Mouse (Mus musculus) MEL (cell line): ENCODE results near the gene Emx2. TPM values are rescaled to one million over a fixed set of nuclear protein-coding genes. Genes with fewer than 3 reads are reported as not detected.

ENCODE experiments used
- DNase-seq: peaks from one replicate; pipeline ENCODE4 v3.0.0; 2011; ENCODE audit warnings: low read depth, low spot score
- H3K27ac ChIP-seq: 2 replicates; pipeline ENCODE4 v1.5.1; 2012; ENCODE audit warnings: low read depth, mild to moderate bottlenecking, control low read depth, low read length, moderate library complexity; ENCODE audit not compliant: control insufficient read depth
- H3K27me3 ChIP-seq, 2 experiments: fragments of 150-350 bp in 1 of 2; sonication (generic) in 1 of 2; 2 replicates each; pipeline ENCODE4 v1.6.1; 2012; ENCODE audit warnings: low read length in 2 of 2, mild to moderate bottlenecking in 2 of 2, improper control_type of control experiment in 1 of 2, moderate library complexity in 1 of 2; ENCODE audit not compliant: insufficient read depth in 2 of 2, control insufficient read depth in 1 of 2
- H3K36me3 ChIP-seq, 2 experiments: 2 replicates each; pipeline ENCODE4 v1.6.1; 2012 to 2014; ENCODE audit warnings: low read length in 2 of 2, improper control_type of control experiment in 1 of 2, inconsistent platforms in 1 of 2, mild to moderate bottlenecking in 1 of 2; ENCODE audit not compliant: insufficient read depth in 2 of 2, control insufficient read depth in 1 of 2
- H3K4me1 ChIP-seq, 2 experiments: fragments of 150-350 bp in 1 of 2; sonication (generic) in 1 of 2; 2 replicates each; pipeline ENCODE4 v1.6.1; 2012; ENCODE audit warnings: low read length in 2 of 2, improper control_type of control experiment in 1 of 2, mild to moderate bottlenecking in 1 of 2; ENCODE audit not compliant: insufficient read depth in 2 of 2, control insufficient read depth in 1 of 2
- H3K4me3 ChIP-seq, 2 experiments: fragments of 150-350 bp in 1 of 2; sonication (generic) in 1 of 2; 2 replicates each; pipeline ENCODE4 v1.5.1; 2012; ENCODE audit warnings: low read depth in 2 of 2, low read length in 2 of 2, mild to moderate bottlenecking in 2 of 2, moderate library complexity in 2 of 2, control low read depth in 1 of 2, improper control_type of control experiment in 1 of 2; ENCODE audit not compliant: control insufficient read depth in 1 of 2, insufficient read depth in 1 of 2
- H3K79me2 ChIP-seq: 2 replicates; pipeline ENCODE4 v1.6.1; 2012; ENCODE audit warnings: mild to moderate bottlenecking, low read length, moderate library complexity; ENCODE audit not compliant: control insufficient read depth, poor library complexity, insufficient read depth
- H3K9ac ChIP-seq: 2 replicates; pipeline ENCODE4 v1.6.1; 2012; ENCODE audit warnings: low read depth, mild to moderate bottlenecking, control low read depth, low read length, moderate library complexity; ENCODE audit not compliant: control insufficient read depth, poor library complexity, severe bottlenecking
- H3K9me3 ChIP-seq: fragments of 150-350 bp; sonication (generic); replicated peaks from 2 replicates; pipeline ENCODE4 v1.6.1; 2012; ENCODE audit warnings: mild to moderate bottlenecking, low read length, improper control_type of control experiment, moderate library complexity; ENCODE audit not compliant: insufficient read depth
- CHD1 ChIP-seq: IDR thresholded peaks from 2 replicates; pipeline ENCODE4 v1.6.1; 2012; ENCODE audit warnings: low read depth, mild to moderate bottlenecking, inconsistent platforms, low read length, improper control_type of control experiment
- CTCF ChIP-seq, 3 experiments: IDR thresholded peaks in 2 of 3; conservative IDR thresholded peaks in 1 of 3; 2 replicates each; pipeline ENCODE4 v1.5.1; 2011 to 2012; ENCODE audit warnings: low read length in 3 of 3, low read depth in 2 of 3, mild to moderate bottlenecking in 2 of 3, improper control_type of control experiment in 1 of 3, inconsistent platforms in 1 of 3, mixed read lengths in 1 of 3, moderate library complexity in 1 of 3; ENCODE audit not compliant: control insufficient read depth in 1 of 3, insufficient read depth in 1 of 3, poor library complexity in 1 of 3, severe bottlenecking in 1 of 3
- ETS1 ChIP-seq: IDR thresholded peaks from 2 replicates; pipeline ENCODE4 v1.6.1; 2012; ENCODE audit warnings: low read depth, mild to moderate bottlenecking, inconsistent platforms, low read length, improper control_type of control experiment, moderate library complexity
- GABPA ChIP-seq: IDR thresholded peaks from 2 replicates; pipeline ENCODE4 v1.6.1; 2012; ENCODE audit warnings: low read depth, mild to moderate bottlenecking, inconsistent platforms, low read length, improper control_type of control experiment, moderate library complexity
- GATA1 ChIP-seq: IDR thresholded peaks from 2 replicates; pipeline ENCODE4 v1.6.1; 2011; ENCODE audit warnings: low read depth, low read length, improper control_type of control experiment
- HCFC1 ChIP-seq: IDR thresholded peaks from 2 replicates; pipeline ENCODE4 v1.6.1; 2012; ENCODE audit warnings: low read depth, mild to moderate bottlenecking, inconsistent platforms, low read length, improper control_type of control experiment, moderate library complexity
- MAFK ChIP-seq: IDR thresholded peaks from 2 replicates; pipeline ENCODE4 v1.6.1; 2011; ENCODE audit warnings: low read depth, mild to moderate bottlenecking, low read length, improper control_type of control experiment, borderline replicate concordance
- MAX ChIP-seq: IDR thresholded peaks from 2 replicates; pipeline ENCODE4 v1.6.1; 2011; ENCODE audit warnings: low read length, improper control_type of control experiment
- MAZ ChIP-seq: IDR thresholded peaks from 2 replicates; pipeline ENCODE4 v1.6.1; 2012; ENCODE audit warnings: low read depth, mild to moderate bottlenecking, inconsistent platforms, low read length, improper control_type of control experiment
- MXI1 ChIP-seq: IDR thresholded peaks from 2 replicates; pipeline ENCODE4 v1.6.1; 2011; ENCODE audit warnings: mild to moderate bottlenecking, low read depth, low read length, improper control_type of control experiment
- MYB ChIP-seq: IDR thresholded peaks from 2 replicates; pipeline ENCODE4 v1.6.1; 2011; ENCODE audit warnings: mild to moderate bottlenecking, low read depth, low read length, improper control_type of control experiment
- MYC ChIP-seq: IDR thresholded peaks from 2 replicates; pipeline ENCODE4 v1.6.1; 2011; ENCODE audit warnings: low read depth, mild to moderate bottlenecking, low read length, improper control_type of control experiment, moderate library complexity
- NELFE ChIP-seq: IDR thresholded peaks from 2 replicates; pipeline ENCODE4 v1.6.1; 2011; ENCODE audit warnings: low read depth, low read length, improper control_type of control experiment
- POLR2A ChIP-seq, 2 experiments: IDR thresholded peaks; 2 replicates each; pipeline ENCODE4 v1.6.1; 2011 to 2012; ENCODE audit warnings: low read length in 2 of 2, mild to moderate bottlenecking in 2 of 2, control low read depth in 1 of 2, improper control_type of control experiment in 1 of 2, low read depth in 1 of 2, moderate library complexity in 1 of 2; ENCODE audit not compliant: control insufficient read depth in 1 of 2, insufficient read depth in 1 of 2, poor library complexity in 1 of 2
- POLR2AphosphoS2 ChIP-seq: IDR thresholded peaks from 2 replicates; pipeline ENCODE4 v1.6.1; 2011; ENCODE audit warnings: low read length, improper control_type of control experiment
- RAD21 ChIP-seq: IDR thresholded peaks from 2 replicates; pipeline ENCODE4 v1.6.1; 2011; ENCODE audit warnings: mild to moderate bottlenecking, low read depth, low read length, improper control_type of control experiment
- RCOR1 ChIP-seq: IDR thresholded peaks from 2 replicates; pipeline ENCODE4 v1.6.1; 2012; ENCODE audit warnings: low read depth, mild to moderate bottlenecking, inconsistent platforms, low read length, improper control_type of control experiment
- SMC3 ChIP-seq: IDR thresholded peaks from 2 replicates; pipeline ENCODE4 v1.6.1; 2011; ENCODE audit warnings: low read depth, low read length, improper control_type of control experiment
- TAL1 ChIP-seq: IDR thresholded peaks from 2 replicates; pipeline ENCODE4 v1.6.1; 2012; ENCODE audit warnings: mild to moderate bottlenecking, inconsistent platforms, low read length, moderate library complexity, mixed read lengths
- TBP ChIP-seq: IDR thresholded peaks from 2 replicates; pipeline ENCODE4 v1.8.0; 2011; ENCODE audit warnings: low read depth, low read length, improper control_type of control experiment
- UBTF ChIP-seq: IDR thresholded peaks from 2 replicates; pipeline ENCODE4 v1.6.1; 2012; ENCODE audit warnings: low read depth, mild to moderate bottlenecking, inconsistent platforms, low read length, improper control_type of control experiment, moderate library complexity, borderline replicate concordance; ENCODE audit not compliant: insufficient read depth
- ZC3H11A ChIP-seq: IDR thresholded peaks from 2 replicates; pipeline ENCODE4 v1.6.1; 2012; ENCODE audit warnings: low read depth, mild to moderate bottlenecking, inconsistent platforms, low read length, improper control_type of control experiment
- ZKSCAN1 ChIP-seq: IDR thresholded peaks from 2 replicates; pipeline ENCODE4 v1.6.1; 2012; ENCODE audit warnings: low read depth, mild to moderate bottlenecking, inconsistent platforms, low read length, improper control_type of control experiment, moderate library complexity
- ZMIZ1 ChIP-seq: IDR thresholded peaks from 2 replicates; pipeline ENCODE4 v1.6.1; 2012; ENCODE audit warnings: low read depth, mild to moderate bottlenecking, inconsistent platforms, low read length, improper control_type of control experiment, moderate library complexity
- ZNF384 ChIP-seq: IDR thresholded peaks from 2 replicates; pipeline ENCODE4 v1.6.1; 2012; ENCODE audit warnings: low read depth, mild to moderate bottlenecking, inconsistent platforms, low read length, improper control_type of control experiment
- polyA plus RNA-seq, 2 experiments: library from polyadenylated mRNA; stranded (reverse) in 1 of 2; unstranded in 1 of 2; fragments of >175 nt in 1 of 2; fragments of >200 nt in 1 of 2; gene quantifications; 2 replicates each; pipeline versions ENCODE4 v1.2.1 to v1.2.4; 2012; ENCODE audit warnings: low replicate concordance in 2 of 2, low read depth in 1 of 2; ENCODE audit not compliant: insufficient read length in 2 of 2, insufficient read depth in 1 of 2, missing spikeins in 1 of 2
- total RNA-seq: library from RNA; depleted of rRNA; stranded (reverse); fragments of 300-350 nt; gene quantifications from 2 replicates; pipeline ENCODE4 v1.2.3, GENCODE M21; 2012

Gene Emx2
- total and polyA plus RNA-seq, 3 experiments: 0.08 TPM; not detected in 2

DNA sequence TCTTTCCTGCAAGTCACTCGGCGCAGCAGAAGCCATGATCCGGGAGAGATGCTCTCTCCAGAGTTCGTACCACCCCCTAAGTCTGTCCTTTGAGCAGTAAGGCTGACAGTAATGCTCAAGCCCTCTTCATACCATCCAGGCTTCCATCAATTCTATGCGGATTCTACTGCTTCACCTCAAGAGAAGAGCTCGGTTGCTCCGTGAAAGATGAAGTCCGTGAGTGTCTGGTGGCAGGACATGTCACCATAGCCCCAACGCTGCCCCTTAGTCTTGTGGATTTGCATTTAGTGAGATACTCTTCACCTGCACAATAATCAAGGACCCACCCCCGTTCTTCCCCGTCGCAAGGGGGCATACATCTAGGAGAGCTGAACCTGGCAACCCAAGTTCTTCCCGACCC lies 4.6 kb upstream of the Emx2 start:
- Histone ChIP-seq H3K36me3 (no peaks in the 10 kb centered on the region), H3K4me3 (no peak overlapping the region)
- no peak for TF ChIP-seq POLR2AphosphoS2
- no peak for TF ChIP-seq HCFC1
- no peak for TF ChIP-seq NELFE
- no peak for TF ChIP-seq MXI1

DNA sequence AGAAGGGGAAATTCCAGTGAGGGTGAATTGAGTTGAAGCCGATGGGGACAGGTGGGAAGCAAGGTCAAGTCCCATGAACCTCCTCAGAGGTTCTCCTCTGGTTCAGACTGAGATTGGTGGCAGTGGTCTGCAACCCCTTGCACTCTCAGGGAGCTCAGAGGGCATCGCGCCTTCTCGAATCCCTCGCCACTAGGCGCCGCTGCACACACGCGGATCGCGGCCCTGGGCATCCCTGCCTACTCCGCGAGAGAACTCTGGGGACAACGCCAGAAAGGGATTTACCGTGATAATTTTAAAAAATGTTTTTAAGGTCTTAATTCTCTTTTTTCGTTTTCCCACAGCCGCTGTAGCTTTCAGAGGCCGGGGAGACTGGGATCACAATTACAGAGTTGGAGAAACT lies 4.0 kb upstream of the Emx2 start:
- TF ChIP-seq RCOR1 (no peak), MYC (no peak), CHD1 (no peak), CTCF (IDR thresholded peaks at IDR 0.05 in 2 of 3, conservative IDR thresholded peaks at IDR 0.05 in 1 of 3; ENCODE audit: control insufficient read depth in 1 of 3, insufficient read depth in 1 of 3, low read depth in 2 of 3, low read length in 3 of 3, poor library complexity in 1 of 3, severe bottlenecking in 1 of 3) (peak in 1 of 3 experiments; percentile 35; a peak in 2 of 6 replicates), MYB (no peak), RAD21 (peak; percentile 3), MAX (no peak), TAL1 (no peak), POLR2AphosphoS2 (no peak), ETS1 (no peak), GABPA (no peak), MAZ (no peak)
- TF ChIP-seq, all 39 proteins: peak for 2
- H3K9ac ChIP-seq: no peak overlapping the region
- no peak overlapping the region for H3K4me3 ChIP-seq
- H3K27me3 ChIP-seq: peaks cover 0 to 1% of the 10 kb centered on the region in 2 experiments; a peak in 1 of 4 replicates
- DNase-seq: no peak
- H3K4me1 ChIP-seq: no peaks in the 10 kb centered on the region
- no peaks in the 10 kb centered on the region for H3K9me3 ChIP-seq
- H3K36me3 ChIP-seq: no peaks in the 10 kb centered on the region
- no peak overlapping the region for H3K27ac ChIP-seq
- no peaks in the 10 kb centered on the region for H3K79me2 ChIP-seq

More for the DNA sequence above, 4.6 kb upstream of the Emx2 start:
- no peak overlapping the region for H3K27ac ChIP-seq
- H3K9me3 ChIP-seq: no peaks in the 10 kb centered on the region
- no peaks in the 10 kb centered on the region for H3K4me1 ChIP-seq
- H3K27me3 ChIP-seq: peaks cover 0 to 6% of the 10 kb centered on the region in 2 experiments; a peak in 1 of 4 replicates
- no peak overlapping the region for H3K9ac ChIP-seq
- no peaks in the 10 kb centered on the region for H3K79me2 ChIP-seq
- no peak for DNase-seq

DNA sequence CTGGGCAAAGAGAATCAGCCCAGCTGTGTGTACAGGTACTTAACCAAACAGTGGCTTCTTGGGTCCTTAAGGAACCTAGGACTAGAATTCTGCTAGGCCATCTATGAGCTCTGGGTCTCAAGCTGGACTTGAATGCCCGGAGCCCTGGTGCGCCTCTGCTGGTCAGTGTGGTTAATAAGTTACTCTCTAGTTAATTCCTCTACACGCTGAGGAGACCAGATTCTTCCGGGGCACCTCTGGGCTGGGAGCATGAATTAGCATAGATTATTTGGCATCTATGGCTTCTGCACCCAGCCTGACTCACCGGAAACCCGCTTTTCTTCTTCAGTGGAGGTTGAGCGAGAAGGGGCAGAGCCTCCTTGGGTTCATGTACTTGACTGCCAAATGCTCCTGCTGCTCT lies 2.5 kb upstream of the Emx2 start:
- H3K4me1 ChIP-seq: no peaks in the 10 kb centered on the region
- no peak overlapping the region for H3K27ac ChIP-seq
- H3K27me3 ChIP-seq: no peaks in the 10 kb centered on the region
- no peak for DNase-seq
- H3K79me2 ChIP-seq: no peaks in the 10 kb centered on the region
- no peaks in the 10 kb centered on the region for H3K36me3 ChIP-seq
- no peaks in the 10 kb centered on the region for H3K9me3 ChIP-seq
- no peak overlapping the region for H3K9ac ChIP-seq
- H3K4me3 ChIP-seq: no peak overlapping the region
- TF ChIP-seq NELFE (no peak), ZMIZ1 (no peak), SMC3 (no peak), GATA1 (no peak), POLR2A (IDR thresholded peaks at IDR 0.05; ENCODE audit: control insufficient read depth in 1 of 2, insufficient read depth in 1 of 2, low read depth in 1 of 2, low read length in 2 of 2, poor library complexity in 1 of 2) (no peak), MAZ (no peak), ZNF384 (no peak), UBTF (no peak), MAX (no peak), ZKSCAN1 (no peak), TBP (no peak), MYC (no peak), GABPA (no peak), ZC3H11A (no peak), MAFK (no peak)
